Mouse (Mus musculus) limb, embryonic 14.5 days (tissue): ENCODE results near the gene Lasp1. TPM values are rescaled to one million over a fixed set of nuclear protein-coding genes. Genes with fewer than 3 reads are reported as not detected.

Experiments used
- ATAC-seq: fragments of 200-750 bp; cut with Nextera tagmentation; 2 replicates; pipeline ENCODE4 v1.8.0; 2017; ENCODE audit warnings: low read depth, moderate number of reproducible peaks, moderate TSS enrichment; ENCODE audit not compliant: low FRiP score
- DNase-seq: peaks from one replicate; pipeline ENCODE4 v3.0.0-alpha.2; 2015; ENCODE audit warnings: low spot score
- H3K27ac ChIP-seq: fragments of 300-500 bp; sonication (generic); replicated peaks from 2 replicates; pipeline ENCODE4 v1.5.1; 2014; ENCODE audit warnings: low read depth, mild to moderate bottlenecking, low read length, moderate library complexity, mixed read lengths
- H3K27me3 ChIP-seq: fragments of 300-500 bp; sonication (generic); 2 replicates; pipeline ENCODE4 v1.6.1; 2014; ENCODE audit warnings: low read length, mixed read lengths; ENCODE audit not compliant: control insufficient read depth, insufficient read depth
- H3K36me3 ChIP-seq: fragments of 300-500 bp; sonication (generic); 2 replicates; pipeline ENCODE4 v1.6.1; 2014; ENCODE audit warnings: mild to moderate bottlenecking, low read length, moderate library complexity, mixed read lengths; ENCODE audit not compliant: control insufficient read depth, insufficient read depth
- H3K4me1 ChIP-seq: fragments of 300-500 bp; sonication (generic); 2 replicates; pipeline ENCODE4 v1.6.1; 2014; ENCODE audit warnings: antibody characterized with exemption, low read length, mixed read lengths; ENCODE audit not compliant: control insufficient read depth, insufficient read depth
- H3K4me2 ChIP-seq: fragments of 300-500 bp; sonication (generic); replicated peaks from 2 replicates; pipeline ENCODE4 v1.6.1; 2014; ENCODE audit warnings: low read depth, mild to moderate bottlenecking, low read length, moderate library complexity; ENCODE audit not compliant: severe bottlenecking
- H3K4me3 ChIP-seq: fragments of 300-500 bp; sonication (generic); replicated peaks from 2 replicates; pipeline ENCODE4 v1.5.1; 2014; ENCODE audit warnings: low read length
- H3K9ac ChIP-seq: fragments of 300-500 bp; sonication (generic); 2 replicates; pipeline ENCODE4 v1.6.1; 2014; ENCODE audit warnings: mild to moderate bottlenecking, low read depth, low read length, moderate library complexity; ENCODE audit not compliant: severe bottlenecking
- H3K9me3 ChIP-seq: fragments of 300-500 bp; sonication (generic); 2 replicates; pipeline ENCODE4 v1.6.1; 2016; ENCODE audit warnings: low read length; ENCODE audit not compliant: control insufficient read depth
- POLR2A ChIP-seq: fragments of 200-500 bp; IDR thresholded peaks from 2 replicates; pipeline ENCODE4 v1.8.0; 2012; ENCODE audit warnings: inconsistent platforms, mild to moderate bottlenecking, moderate library complexity, borderline replicate concordance; ENCODE audit not compliant: insufficient read depth, insufficient read length; ENCODE audit errors: extremely low read depth
- WGBS: fragments of 180-500 bp; shearing (Covaris S2); extraction: QIAGEN DNeasy Blood & Tissue Kit; methylation state at CpG from one replicate; pipeline ENCODE4 v1.1.7; 2014; 5-methylcytosine and 5-hydroxymethylcytosine counted together
- polyA plus RNA-seq, 2 experiments: library from polyadenylated mRNA; depleted of rRNA in 1 of 2; stranded (reverse) in 1 of 2; unstranded in 1 of 2; fragments of >200 nt; fragmentation: Nextera tagmentation in 1 of 2; extraction: Ambion mirVana in 1 of 2; gene quantifications; 2 replicates each; pipeline versions ENCODE4 v1.2.1 to v1.2.3; 2012 to 2014

The Lasp1 gene
- polyA plus RNA-seq, 2 experiments, result 95.7 to 105 TPM

DNA sequence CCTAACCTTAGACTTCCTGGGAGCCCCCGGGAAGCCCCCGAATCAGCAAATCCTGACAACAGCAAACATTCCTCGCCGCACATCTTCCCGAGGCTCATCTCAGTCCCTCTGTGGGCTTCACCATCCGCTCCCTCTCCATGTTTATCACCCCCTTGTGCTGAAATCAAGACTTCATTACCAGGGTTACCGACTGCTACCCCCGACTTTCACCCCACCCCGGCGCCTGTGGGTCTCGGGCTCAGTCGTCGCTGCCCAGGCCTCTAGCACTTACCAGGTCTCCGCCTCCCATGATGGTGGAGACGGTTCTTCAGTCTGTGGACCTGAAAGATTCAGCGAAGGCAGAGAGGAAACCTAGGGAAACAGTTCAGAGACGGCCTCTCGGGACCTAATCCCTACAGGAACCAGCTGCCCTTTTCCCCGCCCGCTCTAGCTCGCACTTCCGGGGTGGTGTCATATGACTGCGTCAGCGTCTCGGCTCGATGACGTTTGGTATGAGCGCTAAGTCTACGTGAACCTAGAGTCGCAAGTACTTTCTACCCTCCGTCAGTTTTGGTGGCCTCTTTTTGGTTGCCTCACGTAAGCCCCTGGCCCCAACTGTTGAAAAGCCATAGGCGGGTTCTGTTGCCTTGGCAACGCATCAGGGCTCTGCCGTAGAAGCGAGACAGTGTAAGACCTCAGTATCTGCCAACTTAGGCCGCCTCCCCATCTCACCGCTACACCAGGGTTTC is 32.5 kb upstream of the Lasp1 start, which contains the start of gene Cwc25:
Gene Cwc25, minus strand, starts transcription at position 403 of the 728 bp plus-strand sequence.
- peak; percentile 97 for DNase-seq
- WGBS, result under 1% methylated on average over 38 of the region's 38 CpGs
- H3K9me3 ChIP-seq, result no peaks in the 10 kb centered on the region

DNA sequence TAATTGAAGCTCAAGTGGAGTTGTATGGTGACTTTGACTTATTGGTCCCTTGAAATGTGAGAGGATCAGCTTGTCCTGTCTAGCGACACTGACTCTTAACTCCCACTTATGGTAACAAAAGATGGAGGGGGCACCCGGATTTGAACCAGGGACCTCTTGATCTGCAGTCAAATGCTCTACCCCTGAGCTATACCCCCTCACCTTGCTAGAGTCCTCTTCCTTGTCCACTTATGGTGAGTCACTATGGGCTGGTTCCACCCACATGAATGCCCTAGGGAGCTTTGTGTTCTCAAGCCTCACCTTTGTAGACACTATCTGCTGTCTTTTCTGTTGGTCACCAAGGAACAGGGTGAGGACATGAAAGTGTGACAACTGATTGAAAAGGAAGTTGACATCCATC is 29.1 kb upstream of the Lasp1 start:
- WGBS, result 23% methylated on average over 2 of the region's 2 CpGs
- DNase-seq, result no peak

More for the DNA sequence above, 32.5 kb upstream of the Lasp1 start, which contains the start of gene Cwc25:
- Histone ChIP-seq H3K4me1 (peaks cover 4% of the 10 kb centered on the region; the same call in 1 of the 2 replicates), H3K4me2 (peak within 1 kb of the TSS; percentile 66), H3K4me3 (peak within 1 kb of the TSS; percentile 70), H3K27ac (peak within 1 kb of the TSS; percentile 88), H3K36me3 (peaks cover 23% of the 10 kb centered on the region), H3K9ac (peak within 1 kb of the TSS; percentile 76), H3K27me3 (no peaks in the 10 kb centered on the region)
- ATAC-seq, result peak; percentile 95
- peak; percentile 74; the same call in 1 of the 2 replicates for TF ChIP-seq POLR2A

GRCm38 (mm10) chr11:97771410-97771809 is 27.4 kb upstream of the Lasp1 start:
- ATAC-seq, result no peak
- H3K4me3 ChIP-seq, result no peak overlapping the region
- DNase-seq, result no peak
- H3K27me3 ChIP-seq, result no peaks in the 10 kb centered on the region
- H3K4me1 ChIP-seq, result no peaks in the 10 kb centered on the region
- H3K4me2 ChIP-seq, result no peak overlapping the region
- no peak for TF ChIP-seq POLR2A
- WGBS, result 85% methylated on average over 14 of the region's 14 CpGs
- no peak overlapping the region for H3K9ac ChIP-seq
- no peak overlapping the region for H3K27ac ChIP-seq
- H3K9me3 ChIP-seq, result no peaks in the 10 kb centered on the region
- no peaks in the 10 kb centered on the region for H3K36me3 ChIP-seq

More for the DNA sequence above, 29.1 kb upstream of the Lasp1 start:
- no peak overlapping the region for H3K4me2 ChIP-seq
- no peaks in the 10 kb centered on the region for H3K27me3 ChIP-seq
- H3K27ac ChIP-seq, result no peak overlapping the region
- ATAC-seq, result no peak
- H3K4me1 ChIP-seq, result peaks cover 4% of the 10 kb centered on the region; the same call in 1 of the 2 replicates
- no peak for TF ChIP-seq POLR2A
- H3K36me3 ChIP-seq, result no peaks in the 10 kb centered on the region
- H3K9ac ChIP-seq, result no peak overlapping the region
- H3K4me3 ChIP-seq, result no peak overlapping the region
- no peaks in the 10 kb centered on the region for H3K9me3 ChIP-seq

DNA sequence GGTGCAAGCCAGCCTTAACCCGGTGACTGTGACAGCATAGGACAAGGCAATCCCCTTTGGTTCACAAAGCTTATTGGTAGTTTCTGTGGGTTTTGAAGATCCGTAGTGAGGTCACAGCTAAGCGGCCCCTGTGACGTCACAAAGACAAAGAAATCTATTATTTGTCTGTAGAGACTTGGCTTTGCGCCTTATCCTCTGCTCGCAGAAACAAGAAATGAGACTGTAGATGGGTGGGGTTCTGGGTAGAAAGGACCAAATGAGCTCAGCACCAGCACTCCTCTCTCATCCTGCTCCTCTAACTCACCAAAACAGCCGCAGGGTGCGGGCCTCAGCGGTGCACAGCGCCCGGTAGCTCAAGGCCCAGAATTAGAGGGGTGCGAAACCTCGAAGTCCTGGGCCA is 23.6 kb upstream of the Lasp1 start:
- ATAC-seq, result no peak; the same call in 1 of the 2 replicates
- peaks cover 36% of the 10 kb centered on the region for H3K36me3 ChIP-seq
- TF ChIP-seq POLR2A, result no peak
- no peak overlapping the region for H3K4me3 ChIP-seq
- no peak overlapping the region for H3K4me2 ChIP-seq
- peaks cover under 1% of the 10 kb centered on the region; the same call in 1 of the 2 replicates for H3K4me1 ChIP-seq
- no peaks in the 10 kb centered on the region for H3K9me3 ChIP-seq
- no peaks in the 10 kb centered on the region for H3K27me3 ChIP-seq
- no peak for DNase-seq
- WGBS, result 77% methylated on average over 13 of the region's 13 CpGs
- H3K9ac ChIP-seq, result no peak overlapping the region
- no peak overlapping the region for H3K27ac ChIP-seq

- Histone ChIP-seq H3K4me3 (no peak within 1 kb of the TSS), H3K27me3 (no peaks in the 10 kb centered on the region), H3K27ac (no peak within 1 kb of the TSS), H3K9ac (no peak within 1 kb of the TSS), H3K9me3 (no peaks in the 10 kb centered on the region), H3K4me2 (no peak within 1 kb of the TSS), H3K36me3 (peaks cover 44% of the 10 kb centered on the region), H3K4me1 (peaks cover 8% of the 10 kb centered on the region)
- ATAC-seq (no peak), DNase-seq (no peak)
- no peak for TF ChIP-seq POLR2A
- 60% methylated on average over 17 of the region's 17 CpGs for WGBS
Measured at GRCm38 (mm10) chr11:97775808-97776496, 22.8 kb upstream of the Lasp1 start, which contains the start of gene 1700001P01Rik. Gene 1700001P01Rik (minus strand): TSS chr11:97775918.
